Mouse (Mus musculus): ENCODE results near the gene Armc2.
A peak's percentile ranks its signal among the peaks of the same experiment; 100 is the strongest.

The Armc2 gene

GRCm38 (mm10) chr10:42014086-42014485, 4.2 kb downstream of the Armc2 start:
- peak; percentile 61 for DNase-seq (ENCODE audit: low read depth, low spot score)

- DNase-seq (ENCODE audit: low read depth, low spot score), result no peak
Observed at GRCm38 (mm10) chr10:42010761-42011435, 7.3 kb downstream of the Armc2 start.

- no peak for DNase-seq (ENCODE audit: low read depth, low spot score)
Observed at GRCm38 (mm10) chr10:42005259-42005658, 13.0 kb downstream of the Armc2 start.

- no peak for DNase-seq (ENCODE audit: low read depth, low spot score)
Observed at GRCm38 (mm10) chr10:42004690-42005089, 13.6 kb downstream of the Armc2 start.

GRCm38 (mm10) chr10:42004056-42004455, 14.2 kb downstream of the Armc2 start:
- no peak for DNase-seq (ENCODE audit: low read depth, low spot score)

GRCm38 (mm10) chr10:42003576-42003975, 14.7 kb downstream of the Armc2 start:
- DNase-seq (ENCODE audit: low read depth, low spot score), result no peak

GRCm38 (mm10) chr10:42002436-42002835, 15.8 kb downstream of the Armc2 start:
- DNase-seq (ENCODE audit: low read depth, low spot score), result no peak

GRCm38 (mm10) chr10:42001260-42001659, 17.0 kb downstream of the Armc2 start:
- DNase-seq (ENCODE audit: low read depth, low spot score), result no peak

GRCm38 (mm10) chr10:41997691-41998178, 20.5 kb downstream of the Armc2 start:
- DNase-seq (ENCODE audit: low read depth, low spot score), result no peak

- no peak for DNase-seq (ENCODE audit: low read depth, low spot score)
Observed at GRCm38 (mm10) chr10:41996157-41996556, 22.1 kb downstream of the Armc2 start.

GRCm38 (mm10) chr10:41995051-41995450, 23.2 kb downstream of the Armc2 start:
- no peak for DNase-seq (ENCODE audit: low read depth, low spot score)

- no peak for DNase-seq (ENCODE audit: low read depth, low spot score)
Observed at GRCm38 (mm10) chr10:41994578-41994977, 23.7 kb downstream of the Armc2 start.

GRCm38 (mm10) chr10:41992059-41992440, 26.2 kb downstream of the Armc2 start:
- no peak for DNase-seq (ENCODE audit: low read depth, low spot score)

GRCm38 (mm10) chr10:41991364-41992058, 26.7 kb downstream of the Armc2 start:
- no peak for DNase-seq (ENCODE audit: low read depth, low spot score)

- DNase-seq (ENCODE audit: low read depth, low spot score), result no peak
Observed at GRCm38 (mm10) chr10:41990896-41991295, 27.3 kb downstream of the Armc2 start.

GRCm38 (mm10) chr10:41988930-41989329, 29.3 kb downstream of the Armc2 start:
- DNase-seq (ENCODE audit: low read depth, low spot score), result no peak

- DNase-seq (ENCODE audit: low read depth, low spot score), result no peak
Observed at GRCm38 (mm10) chr10:41986126-41986525, 32.1 kb downstream of the Armc2 start.

GRCm38 (mm10) chr10:41984221-41984620, 34.0 kb downstream of the Armc2 start:
- DNase-seq (ENCODE audit: low read depth, low spot score), result no peak

- DNase-seq (ENCODE audit: low read depth, low spot score), result no peak
Observed at GRCm38 (mm10) chr10:41982821-41983220, 35.4 kb downstream of the Armc2 start.

GRCm38 (mm10) chr10:41980772-41981383, 37.4 kb downstream of the Armc2 start:
- peak; percentile 83 for DNase-seq (ENCODE audit: low read depth, low spot score)

GRCm38 (mm10) chr10:41978403-41979234, 39.6 kb downstream of the Armc2 start:
- DNase-seq (ENCODE audit: low read depth, low spot score), result no peak

GRCm38 (mm10) chr10:41972676-41973075, 45.6 kb downstream of the Armc2 start:
- no peak for DNase-seq (ENCODE audit: low read depth, low spot score)

All from forelimb bud, embryonic 11.5 days (tissue).